Mouse (Mus musculus): ENCODE results near the gene Bcl7a.

The Bcl7a gene

DNA sequence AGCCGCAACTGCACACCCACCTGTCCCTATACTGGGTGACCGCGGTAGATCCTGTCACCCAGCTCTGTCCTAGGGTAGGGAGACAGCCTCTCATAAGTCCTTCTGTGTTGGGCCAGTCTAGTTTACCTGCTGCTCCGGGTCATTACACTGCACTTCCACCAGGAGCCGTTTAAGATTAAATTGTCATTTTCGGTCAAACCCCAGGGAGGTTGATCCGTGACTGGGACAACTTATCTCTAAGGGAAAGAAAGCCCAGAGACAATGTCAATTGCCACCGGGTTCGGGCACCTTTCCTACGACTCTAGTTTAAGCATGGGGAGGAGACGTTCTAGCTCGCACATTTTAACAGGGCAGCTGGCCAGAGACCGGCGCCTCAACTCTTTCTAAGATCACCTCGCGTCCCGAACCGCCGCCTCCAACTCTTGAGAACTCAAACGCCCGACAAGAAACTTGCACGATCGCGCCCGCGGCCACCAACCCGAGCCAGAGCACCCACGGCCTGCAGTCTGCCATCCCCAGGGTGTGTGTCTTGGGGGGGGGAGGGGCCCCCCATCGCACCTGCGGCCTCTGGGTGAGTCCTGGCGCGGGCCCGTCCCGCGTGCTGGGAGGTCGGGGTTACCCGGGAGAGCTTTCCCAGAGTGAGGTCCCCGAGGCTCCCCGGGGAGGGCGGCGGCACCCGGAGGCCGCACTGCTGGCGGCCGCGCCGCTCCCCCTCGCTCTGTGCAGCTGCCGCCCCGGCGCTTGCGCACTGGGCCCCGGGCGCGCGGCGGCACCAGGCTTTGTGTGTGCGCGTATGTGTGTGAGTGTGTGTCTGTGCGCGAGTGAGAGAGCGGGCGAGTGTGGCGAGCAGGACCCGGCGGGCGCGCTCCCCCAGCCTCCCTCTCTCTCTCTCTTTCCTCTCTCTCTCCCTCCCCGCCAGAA is at the start of gene Bcl7a:
Bcl7a (plus strand) TSS at position 128 of the 921 bp plus-strand sequence.
- DNase-seq: peak; percentile 94

DNA sequence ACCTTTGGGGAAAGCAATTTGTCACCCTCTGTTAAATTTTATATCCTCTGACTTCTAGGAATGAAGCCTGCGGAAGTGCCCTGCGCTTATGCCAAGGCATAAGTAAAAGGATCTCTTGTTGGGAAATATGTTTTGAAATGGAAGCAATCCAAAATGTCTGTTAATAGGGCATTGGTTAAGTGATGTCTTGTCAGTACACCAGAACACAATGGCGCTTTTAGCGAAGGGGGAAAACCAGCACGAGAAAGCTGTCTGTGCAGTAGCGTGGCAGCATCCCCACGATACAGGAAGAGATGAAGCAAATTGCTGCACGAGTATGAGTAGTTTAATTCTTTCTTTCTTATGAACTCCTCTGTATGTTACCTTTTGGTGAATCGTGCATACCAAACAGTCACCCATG is 49.0 kb upstream of the Bcl7a start:
- DNase-seq: no peak

DNA sequence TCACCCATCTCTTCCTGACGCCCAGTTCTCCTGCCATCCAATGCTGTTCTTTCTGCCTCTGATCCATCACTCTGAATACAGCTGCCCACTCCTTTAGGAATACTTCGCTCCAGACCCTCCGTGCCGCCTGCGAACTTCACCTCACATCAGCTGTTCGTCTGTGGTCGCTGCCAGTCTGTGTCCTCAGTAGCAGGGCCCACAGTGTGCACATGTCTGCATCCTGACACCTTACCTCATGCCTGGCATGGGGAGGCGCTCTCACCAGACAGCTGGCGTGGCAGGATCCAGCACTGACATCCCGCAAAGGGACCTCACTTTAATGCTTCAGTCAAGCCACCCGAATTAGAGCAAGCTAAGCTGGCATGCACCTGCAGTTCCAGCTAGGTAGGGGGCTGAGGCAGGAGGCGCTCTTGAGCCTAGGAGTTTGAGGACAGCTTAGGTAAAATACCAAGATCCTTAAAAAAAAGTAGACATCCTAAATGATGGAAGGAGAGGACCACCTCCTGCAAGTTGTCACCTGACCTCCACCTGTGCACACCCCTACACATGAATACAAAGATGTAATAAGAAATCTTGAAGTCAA is 47.3 kb upstream of the Bcl7a start:
- DNase-seq: no peak

DNA sequence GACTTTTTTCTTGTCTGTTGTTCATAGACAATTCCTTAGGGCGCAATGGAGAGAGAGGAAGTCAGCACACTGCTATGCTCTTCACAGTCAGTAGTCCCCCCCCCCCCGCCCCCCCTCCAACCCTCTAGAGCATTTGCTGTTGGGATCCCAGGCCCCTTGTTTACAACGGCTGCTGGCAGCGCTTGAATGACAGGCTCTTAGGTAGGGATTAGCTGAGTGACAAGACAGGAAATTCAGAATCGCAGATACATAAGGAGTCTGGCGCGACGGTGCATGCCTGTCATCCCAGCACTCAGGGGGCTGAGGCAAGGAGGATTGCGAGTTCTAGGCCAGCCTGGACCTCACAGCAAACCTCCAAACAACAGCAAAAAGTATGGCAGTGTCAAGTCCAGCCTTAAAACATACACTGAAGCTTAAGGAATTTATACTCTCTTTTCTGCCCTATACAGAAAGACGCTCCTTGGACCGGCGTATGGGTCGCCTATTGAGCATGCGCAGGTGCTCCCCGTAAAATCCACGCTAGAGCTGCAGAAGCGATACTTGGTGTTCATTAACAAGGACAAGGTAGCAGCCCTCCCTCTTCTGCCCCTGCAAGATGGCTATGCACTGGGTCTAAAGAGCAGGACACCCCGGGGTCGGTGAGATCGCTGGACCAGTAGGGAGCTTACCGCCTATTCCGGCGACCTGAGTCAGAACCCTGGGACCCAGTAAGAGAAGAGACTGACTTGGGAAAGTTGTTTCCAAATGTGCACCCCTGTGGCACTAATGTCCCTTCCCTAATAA is 46.5 kb upstream of the Bcl7a start:
- no peak for DNase-seq

DNA sequence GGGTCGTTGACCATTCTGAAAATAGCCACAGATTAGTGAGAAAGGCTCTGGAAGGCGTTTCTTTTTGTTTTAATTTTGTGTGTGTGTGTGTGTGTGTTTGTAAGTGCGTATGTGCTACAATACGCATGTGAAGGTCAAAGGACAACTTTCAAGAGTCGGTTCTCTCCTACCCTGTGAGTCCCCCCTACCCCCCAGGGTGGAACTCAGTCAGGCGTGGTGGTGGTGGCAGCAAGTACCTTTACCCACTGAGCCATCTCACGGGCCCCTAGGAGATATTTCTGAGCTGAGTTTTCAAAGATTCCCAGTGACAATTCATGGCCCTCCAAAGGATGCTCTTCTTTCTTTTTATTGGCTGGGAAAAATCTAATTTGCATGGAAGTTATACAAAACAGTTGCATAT is 45.8 kb upstream of the Bcl7a start:
- DNase-seq: no peak

DNA sequence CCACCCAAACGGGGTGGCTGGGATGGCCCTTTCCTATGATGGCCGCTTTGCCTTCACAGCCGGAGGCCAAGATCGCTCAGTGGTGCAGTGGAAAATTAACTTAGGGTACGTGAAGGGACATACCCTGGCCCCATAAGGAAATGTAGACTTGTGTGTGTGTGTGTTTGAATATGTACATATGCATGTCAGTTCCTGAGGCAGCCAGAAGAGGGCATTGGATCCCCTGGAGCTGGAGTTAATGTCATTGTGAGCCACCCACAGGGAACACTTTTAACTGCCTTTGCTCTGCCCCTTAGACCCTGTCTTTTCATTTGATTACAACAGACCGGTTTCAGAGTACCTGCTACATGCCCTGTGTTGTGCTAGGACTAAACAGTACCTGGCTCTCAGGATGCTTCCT is 45.1 kb upstream of the Bcl7a start:
- no peak for DNase-seq

DNA sequence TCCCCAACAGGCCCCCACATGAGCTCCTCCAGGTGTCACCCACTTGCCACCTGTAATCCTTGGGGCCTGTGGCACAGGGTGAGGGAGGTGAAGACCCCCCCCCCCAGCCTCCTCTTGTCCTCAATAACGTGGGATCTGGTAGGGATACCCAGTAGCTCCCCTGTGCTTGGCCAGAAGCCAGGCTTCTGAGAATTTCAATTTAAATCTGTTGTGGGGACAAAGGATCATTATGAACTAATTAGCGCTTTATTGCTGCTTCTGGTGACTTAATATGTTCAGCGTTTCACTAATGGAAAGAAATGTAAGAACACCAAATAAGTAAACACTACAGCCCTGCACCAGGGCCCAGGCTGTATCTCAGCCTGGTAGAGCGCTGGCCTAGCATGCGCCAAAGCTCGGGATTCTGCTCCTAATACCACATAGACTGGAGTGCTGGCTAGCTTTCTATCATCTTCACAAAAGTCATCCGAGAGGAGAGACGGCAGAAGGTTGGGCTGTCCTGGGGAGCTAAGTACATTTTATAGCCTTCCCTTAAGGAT is 43.1 kb upstream of the Bcl7a start:
- no peak for DNase-seq

DNA sequence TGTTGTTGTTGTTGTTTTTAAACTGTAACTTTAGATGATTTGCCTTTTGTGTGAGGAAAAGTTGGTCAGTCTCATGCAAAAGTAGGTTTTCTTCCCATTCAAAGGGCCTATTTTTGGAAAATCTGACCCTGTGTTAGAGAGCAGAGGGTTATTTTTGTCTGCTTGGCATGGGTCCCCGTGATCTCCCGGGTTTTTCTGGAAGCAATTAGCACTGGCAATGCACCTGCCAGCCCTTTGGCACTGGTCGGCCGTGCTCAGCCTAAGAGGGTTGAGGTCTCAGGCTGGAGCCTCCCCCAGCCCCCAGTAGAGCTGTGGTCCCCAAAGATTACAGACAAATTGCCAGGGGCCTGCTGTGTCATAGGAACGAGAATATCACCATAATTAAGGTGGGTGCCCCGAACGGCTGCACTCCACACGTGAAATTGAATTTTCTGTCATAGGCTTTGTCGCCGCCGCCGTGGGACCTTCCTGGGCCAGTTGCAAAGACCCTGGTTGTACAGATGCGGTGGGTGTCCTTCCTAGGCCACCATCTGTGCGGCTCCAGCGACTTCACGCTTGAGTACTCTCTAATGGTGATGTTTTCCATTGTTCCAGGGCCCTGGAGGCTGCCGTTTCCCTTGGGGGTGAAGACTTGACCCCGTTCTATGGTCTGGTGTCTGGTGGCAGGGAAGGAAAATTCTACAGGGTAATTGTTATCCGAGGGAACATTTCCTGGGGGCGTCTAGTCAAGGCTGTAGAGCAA is 41.7 kb upstream of the Bcl7a start:
- DNase-seq: no peak

DNA sequence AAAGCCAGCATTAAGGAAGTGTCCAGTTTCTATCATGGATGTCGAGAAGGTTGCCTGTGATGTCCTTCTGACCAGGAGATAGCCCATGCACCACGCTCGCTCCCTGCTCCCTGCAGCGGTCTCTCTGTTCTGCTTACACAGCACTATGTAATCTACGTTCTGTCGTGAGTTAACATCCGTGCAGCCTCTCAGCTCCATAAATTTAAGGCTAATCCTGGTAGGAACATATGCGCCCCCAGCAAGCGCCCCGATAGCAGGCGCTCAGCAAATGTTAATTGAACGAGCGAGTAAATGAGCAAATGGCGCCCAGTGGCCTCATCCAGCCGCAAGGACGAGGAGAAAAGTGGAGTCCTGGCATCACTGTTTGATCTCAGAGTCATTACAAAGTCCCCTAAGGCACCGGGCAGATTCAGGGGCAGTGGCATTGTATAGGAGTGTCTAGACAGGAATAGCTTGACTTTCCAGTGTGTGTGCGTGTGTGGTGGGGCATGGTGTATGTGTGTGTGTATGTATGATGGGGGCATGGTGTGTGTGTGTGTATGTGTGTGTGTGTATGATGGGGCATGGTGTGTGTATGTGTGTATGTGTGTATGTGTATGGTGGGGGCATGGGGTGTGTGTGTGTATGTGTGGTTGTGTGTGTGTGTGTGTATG is 35.9 kb upstream of the Bcl7a start:
- no peak for DNase-seq

DNA sequence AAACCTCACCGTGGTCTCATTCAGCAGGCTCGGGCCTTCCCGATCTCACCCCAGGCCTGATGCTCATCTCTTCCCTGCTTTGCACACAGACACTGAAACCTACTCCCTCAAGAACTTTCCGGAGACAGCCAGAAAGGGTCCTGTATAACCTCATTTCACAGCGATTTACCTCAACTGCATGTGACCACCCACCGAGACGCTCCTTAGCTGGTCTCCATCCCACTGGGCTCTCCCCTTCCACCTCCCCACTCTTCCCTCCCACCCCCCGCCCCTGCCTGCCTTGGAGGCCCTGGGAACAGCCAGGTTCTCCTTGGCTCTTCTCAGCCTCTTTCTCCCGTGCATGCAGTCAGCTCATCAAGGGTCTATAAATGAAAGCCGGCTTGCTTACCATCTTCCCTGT is 33.8 kb upstream of the Bcl7a start:
- no peak for DNase-seq

DNA sequence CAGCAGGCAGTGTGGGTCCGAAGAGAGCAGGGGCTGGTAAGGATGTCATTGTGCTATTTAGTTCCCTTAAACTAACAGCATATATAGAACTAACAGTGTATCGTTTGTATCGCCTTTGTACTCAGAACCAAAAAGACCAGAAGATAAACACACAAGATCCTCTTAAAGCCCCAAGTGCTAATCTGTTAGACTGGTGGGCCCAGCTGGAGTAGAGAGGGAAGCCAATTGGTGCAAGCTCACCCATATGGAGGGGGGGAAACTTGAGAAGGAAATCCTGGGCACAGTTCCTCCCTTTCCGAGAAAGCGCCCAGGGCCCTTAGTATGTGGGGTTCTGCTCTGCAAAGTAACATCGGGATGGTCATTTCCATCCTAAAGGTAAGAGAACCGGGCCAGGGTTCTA is 33.4 kb upstream of the Bcl7a start:
- no peak for DNase-seq

DNA sequence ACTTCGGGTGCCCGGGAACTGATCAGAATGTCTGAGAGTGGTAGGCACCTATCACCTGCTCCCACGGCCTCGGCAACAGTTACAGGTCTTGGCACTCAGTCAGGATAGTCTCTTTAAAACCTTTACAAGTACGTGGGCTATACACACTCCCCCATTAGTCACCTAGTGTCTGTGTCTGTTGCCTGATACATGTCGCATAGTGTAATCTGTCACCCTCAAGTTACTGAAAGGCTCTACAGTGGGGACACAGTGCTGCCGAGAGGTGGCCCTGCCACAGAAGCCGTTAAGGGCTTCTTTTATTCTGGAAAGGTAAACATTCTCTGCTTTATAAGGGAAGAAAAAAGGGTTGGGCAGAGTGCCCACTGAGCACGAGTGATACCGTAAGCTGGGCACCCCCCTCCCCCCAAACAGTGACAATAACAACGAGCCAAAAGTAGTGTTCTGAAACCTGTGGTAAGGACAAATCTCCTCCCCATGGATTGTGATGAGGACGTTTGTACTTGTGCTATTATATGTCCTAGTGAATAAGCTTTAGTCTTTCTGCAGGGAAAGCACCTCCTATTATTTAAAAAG is 30.5 kb upstream of the Bcl7a start:
- DNase-seq: no peak

DNA sequence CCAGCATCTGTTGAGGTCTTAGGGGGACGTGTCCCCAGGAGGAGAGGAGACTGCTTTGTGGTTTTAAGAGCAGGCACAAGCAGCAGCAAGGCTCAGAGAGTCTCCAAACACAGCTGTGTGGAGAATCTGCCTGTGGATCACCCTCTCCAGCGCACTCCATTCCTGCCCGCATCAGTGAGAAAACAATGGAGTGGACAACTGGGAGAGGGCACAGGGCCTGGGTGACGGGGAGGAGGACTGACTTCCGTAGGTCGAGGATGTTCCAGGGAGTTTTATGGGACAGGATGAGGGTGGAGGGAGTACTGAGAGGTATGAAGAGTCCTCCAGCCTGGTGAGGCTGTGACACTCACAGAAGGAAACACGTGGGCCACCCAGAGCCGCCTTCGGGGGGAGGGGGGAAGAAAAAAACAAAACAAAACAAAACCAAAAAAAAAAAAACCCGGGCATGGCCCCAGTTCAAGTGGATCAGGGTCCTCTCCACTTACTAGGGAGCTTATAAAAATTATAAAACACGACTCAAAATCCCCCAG is 29.7 kb upstream of the Bcl7a start:
- DNase-seq: no peak

DNA sequence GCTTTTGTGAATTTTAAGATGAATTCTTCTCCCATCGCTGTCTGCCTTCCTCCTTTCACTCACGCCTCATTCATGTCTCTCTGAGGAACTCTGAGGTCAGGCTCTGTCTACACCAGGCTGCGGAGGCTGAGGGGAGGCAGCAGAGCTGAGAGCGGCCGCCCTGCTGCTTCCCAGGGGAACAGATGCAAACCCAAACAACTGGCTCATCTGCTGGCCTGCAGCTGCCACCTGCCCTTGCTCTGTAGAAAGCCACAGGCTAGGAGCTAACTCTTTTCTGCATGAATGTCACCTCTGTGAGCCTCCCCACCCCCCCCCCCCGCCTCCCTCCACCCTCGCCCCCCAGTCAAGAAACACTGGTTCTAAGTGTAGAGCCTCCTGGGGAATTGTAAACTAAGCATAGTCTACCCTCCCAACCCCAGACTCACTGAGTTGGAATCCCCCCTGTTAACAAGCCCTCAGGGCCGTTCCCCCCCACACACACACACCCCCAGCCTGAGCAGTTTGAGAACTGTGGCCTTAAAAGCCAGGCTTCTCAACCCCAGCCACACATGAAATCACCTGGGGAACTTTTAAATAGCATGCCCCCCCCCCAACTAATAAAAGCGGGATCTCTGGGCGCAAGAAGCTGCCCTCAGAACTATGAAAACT is 28.3 kb upstream of the Bcl7a start:
- no peak for DNase-seq

DNA sequence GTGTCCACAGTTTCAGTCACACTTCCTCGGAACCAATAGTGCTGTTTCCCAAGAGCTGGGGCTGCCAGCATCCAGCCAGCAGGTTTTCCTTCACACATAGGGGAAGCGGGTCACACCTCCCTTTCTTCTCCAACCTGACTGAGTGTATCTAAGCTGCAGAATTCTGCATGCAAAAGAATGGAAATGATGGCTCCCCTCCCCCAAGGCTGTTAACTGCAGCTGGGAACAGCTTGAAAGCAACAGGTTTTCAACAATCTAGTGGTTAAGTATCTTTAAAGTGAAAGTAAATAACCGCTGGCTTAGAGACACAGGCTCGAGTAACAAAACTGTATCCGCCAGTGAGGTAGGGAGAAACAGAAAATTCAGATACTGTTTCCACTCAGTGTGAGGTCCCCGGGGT is 25.6 kb upstream of the Bcl7a start:
- no peak for DNase-seq

DNA sequence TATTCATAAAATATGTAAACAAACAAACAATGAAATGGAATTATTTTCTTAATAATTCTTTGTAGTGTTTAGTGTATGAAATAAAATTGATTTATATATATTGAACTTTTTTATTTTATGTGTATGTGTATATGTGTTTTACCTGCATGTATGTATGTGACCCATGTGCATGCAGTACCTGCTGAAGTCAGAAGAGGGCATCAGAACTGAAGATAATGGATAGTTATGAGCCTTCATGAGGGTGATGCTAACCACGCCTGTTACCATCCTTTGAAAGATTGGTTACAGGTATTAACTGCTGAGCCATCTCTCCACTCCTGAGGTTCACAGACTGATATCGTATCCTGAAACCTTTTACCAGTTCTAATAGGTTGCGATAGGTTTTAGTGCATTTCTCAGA is 23.5 kb upstream of the Bcl7a start:
- no peak for DNase-seq

DNA sequence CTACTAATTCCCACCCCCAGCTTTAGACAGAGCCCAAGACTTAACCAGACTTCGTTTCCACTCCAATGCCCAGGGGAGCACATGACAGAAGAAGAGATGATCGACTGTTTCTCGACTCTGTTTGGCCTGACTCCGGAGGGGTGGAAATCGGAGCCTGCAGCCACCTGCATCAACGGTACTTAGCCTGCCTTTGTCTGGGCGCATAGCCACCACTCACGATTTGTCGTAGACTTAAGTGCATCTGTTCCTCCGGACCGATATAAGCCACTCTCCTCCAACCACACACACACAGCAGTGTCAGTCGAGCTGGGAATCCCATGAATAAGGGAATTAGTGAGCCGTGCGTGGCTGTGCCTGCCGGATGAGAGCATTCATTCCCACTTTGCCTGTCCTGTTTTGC is 19.4 kb upstream of the Bcl7a start:
- no peak for DNase-seq

DNA sequence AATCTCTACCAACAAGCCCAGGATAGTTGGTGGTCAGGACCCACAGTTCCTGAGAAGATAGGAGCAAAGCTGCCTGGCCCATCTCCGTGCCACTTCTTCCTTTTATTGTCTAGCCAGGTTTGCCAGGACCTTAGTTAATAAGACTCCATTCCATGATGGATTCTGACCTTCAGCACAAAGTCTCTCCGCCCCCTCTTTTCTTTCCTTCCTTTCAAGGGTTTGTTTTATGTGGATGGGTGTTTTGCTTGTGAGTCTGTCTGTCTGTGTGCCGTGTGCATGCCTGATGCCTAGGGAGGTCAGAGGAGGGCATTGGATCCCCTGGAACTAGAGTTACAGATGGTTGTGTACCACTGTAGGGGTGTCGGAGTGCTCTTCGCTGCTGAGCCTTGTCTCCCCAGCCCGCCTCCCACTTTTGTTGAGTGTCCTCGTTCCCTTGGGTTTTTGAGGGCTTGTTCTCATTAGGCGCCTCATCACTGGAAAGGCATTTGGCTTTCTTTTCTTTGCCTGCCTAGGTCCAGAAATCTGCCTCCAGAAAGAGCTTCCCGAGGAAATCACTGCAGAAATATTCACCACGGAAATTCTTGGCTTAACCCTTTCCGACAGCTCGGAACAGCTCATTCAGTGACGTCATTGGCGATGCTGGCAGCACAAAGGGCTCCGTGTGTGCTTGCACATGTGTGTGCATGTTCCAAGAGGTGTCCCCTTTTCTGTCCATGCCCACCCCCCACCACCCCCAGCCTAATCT is 17.5 kb upstream of the Bcl7a start:
- no peak for DNase-seq

DNA sequence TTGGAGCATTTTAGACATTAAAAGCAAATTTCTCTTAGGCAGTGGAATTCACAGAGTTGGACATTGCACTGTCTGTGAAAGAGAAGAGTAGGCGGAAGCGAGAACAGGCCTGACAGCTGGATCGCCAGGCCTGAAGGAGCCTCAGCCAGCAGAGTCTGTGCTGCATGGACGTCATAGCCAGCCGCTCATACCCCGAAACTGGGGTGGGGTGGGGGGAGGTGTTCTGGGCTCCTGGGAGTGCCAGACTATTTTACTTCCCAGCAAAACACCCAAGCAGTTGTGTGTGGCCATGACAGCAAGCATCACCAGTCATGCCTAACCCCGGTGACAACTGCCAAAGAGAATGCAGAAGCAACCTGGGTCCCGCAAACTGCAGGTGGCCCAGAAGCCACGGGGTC is 16.9 kb upstream of the Bcl7a start:
- DNase-seq: peak; percentile 47

DNA sequence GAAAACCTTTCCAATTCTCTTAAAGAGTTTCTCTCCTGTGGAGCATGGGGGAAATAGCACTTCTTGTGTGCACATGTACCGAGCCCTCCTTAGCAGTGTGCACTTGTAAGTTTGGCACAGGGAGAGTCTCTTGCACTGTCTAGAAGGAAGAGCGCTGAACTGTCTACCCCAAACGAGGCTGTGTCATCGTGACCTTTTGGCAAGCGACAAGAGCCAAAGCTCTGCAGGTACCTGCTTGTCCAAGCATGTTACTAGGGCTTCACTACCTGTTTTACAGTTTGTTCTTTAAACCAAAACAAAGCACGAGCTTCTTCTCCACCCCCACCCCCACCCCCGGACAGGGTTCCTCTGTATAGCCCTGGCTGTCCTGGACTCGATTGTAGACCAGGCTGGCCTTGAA is 15.9 kb upstream of the Bcl7a start:
- DNase-seq: no peak
